In the genomic region with DNA sequence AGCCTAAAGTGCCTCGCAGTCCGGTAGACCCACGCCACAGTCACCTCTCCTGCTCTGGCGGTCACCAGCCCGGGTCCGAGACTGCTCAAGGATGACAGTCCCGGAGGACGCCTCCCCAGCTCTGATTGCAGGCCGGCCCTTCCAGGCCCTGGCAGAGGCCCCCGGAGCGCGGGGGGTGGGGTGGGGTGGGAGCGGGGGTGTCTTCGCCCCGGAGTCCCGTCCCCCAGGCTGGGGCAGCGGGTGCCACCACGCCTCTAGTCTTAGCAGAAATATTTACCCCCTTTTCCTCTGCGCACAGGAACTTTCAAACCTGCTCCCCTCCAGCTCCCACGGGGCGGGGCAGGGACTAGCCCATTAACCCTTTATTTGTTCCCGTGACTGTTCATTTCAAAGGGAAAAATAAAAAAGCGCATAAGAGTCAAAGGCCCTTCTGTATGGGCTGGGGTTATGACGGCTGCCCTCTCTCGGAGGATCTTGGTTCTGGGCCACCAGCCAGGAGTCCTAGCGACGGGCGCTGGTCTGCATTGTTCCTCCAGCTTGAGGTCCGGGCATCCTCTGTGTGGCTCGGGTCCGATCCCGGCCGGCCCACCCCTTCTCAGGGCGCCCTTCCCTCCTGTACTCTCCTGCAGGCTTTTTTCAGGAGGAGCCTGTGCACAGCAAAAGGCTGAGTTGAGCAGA, we compare ENCODE assay signal across 7 mouse cellular contexts. TPM values are rescaled to one million over a fixed set of nuclear protein-coding genes. Genes with fewer than 3 reads are reported as not detected.
A peak's percentile ranks its signal among the peaks of the same experiment; 100 is the strongest.
DNase-seq lines count a peak whose midpoint lies in the region; ATAC-seq and TF ChIP-seq lines count a peak whose summit lies in the region.

No protein-coding gene starts in this region.

- H3K9me3 ChIP-seq in ES-Bruce4 (replicated peaks; ENCODE audit: control insufficient read depth, insufficient read depth, low read length, poor library complexity, severe bottlenecking), result no peaks in the 10 kb centered on the region
- H3K9me3 ChIP-seq in embryonic facial prominence, embryonic 14.5 days (ENCODE audit: control insufficient read depth, low read length), result no peaks in the 10 kb centered on the region

- intact Hi-C loops in heart, postnatal 10 days (cut with DNase I), result loop anchor here (2.0 kb wide), 1 partner anchor 51 kb away; a partner anchor contains a TSS

- DNase-seq in adrenal gland, postnatal 25 days, result peak; percentile 68
- DNase-seq in embryonic facial prominence, embryonic 14.5 days (ENCODE audit: low spot score), result peak; percentile 69
- peak; percentile 67 to 72 for DNase-seq in heart, postnatal 10 days
- peak; percentile 65 to 71 for DNase-seq in kidney, postnatal 25 days
- peak; percentile 61 for DNase-seq in lung, postnatal 14 days
- DNase-seq in retina, postnatal 7 days (ENCODE audit: low read depth, low spot score), result peak; percentile 17

- TF ChIP-seq POLR2A in ES-Bruce4 (IDR thresholded peaks at IDR 0.05; ENCODE audit: insufficient read depth, low read length), result no peak

- H3K36me3 ChIP-seq in ES-Bruce4 (ENCODE audit: control insufficient read depth, insufficient read depth, low read length, poor library complexity, severe bottlenecking), result no peaks in the 10 kb centered on the region
- no peaks in the 10 kb centered on the region for H3K36me3 ChIP-seq in embryonic facial prominence, embryonic 14.5 days (ENCODE audit: control insufficient read depth, insufficient read depth, low read length)

- TF ChIP-seq EP300 in ES-Bruce4 (IDR thresholded peaks at IDR 0.05; ENCODE audit: insufficient read depth, low read depth, low read length), result no peak

- H3K9ac ChIP-seq in ES-Bruce4 (ENCODE audit: low read depth, poor library complexity, severe bottlenecking), result peak overlapping the region; percentile 33; the same call in 1 of the 2 replicates
- peak overlapping the region; percentile 56 for H3K9ac ChIP-seq in embryonic facial prominence, embryonic 14.5 days (ENCODE audit: low read depth, low read length)

- H3K27ac ChIP-seq in ES-Bruce4 (ENCODE audit: insufficient read depth, low read length), result no peak overlapping the region
- peak overlapping the region; percentile 23; the same call in 1 of the 2 replicates for H3K27ac ChIP-seq in embryonic facial prominence, embryonic 14.5 days (replicated peaks; ENCODE audit: low read depth, low read length)

- WGBS in embryonic facial prominence, embryonic 14.5 days, result 0% methylated on average over 34 of the region's 34 CpGs

- peak overlapping the region; percentile 61 for H3K4me3 ChIP-seq in ES-Bruce4 (ENCODE audit: low read depth, low read length)
- peak overlapping the region; percentile 46 for H3K4me3 ChIP-seq in embryonic facial prominence, embryonic 14.5 days (ENCODE audit: low read depth, low read length)

- peak overlapping the region; percentile 89 for H3K4me2 ChIP-seq in embryonic facial prominence, embryonic 14.5 days (ENCODE audit: low read depth, low read length)

- peak; percentile 80 for ATAC-seq in embryonic facial prominence, embryonic 14.5 days (ENCODE audit: low read depth)

- TF ChIP-seq CTCF in ES-Bruce4 (IDR thresholded peaks at IDR 0.05; ENCODE audit: low read depth, low read length), result no peak

- no peaks in the 10 kb centered on the region for H3K4me1 ChIP-seq in ES-Bruce4 (ENCODE audit: control insufficient read depth, insufficient read depth, low read length)
- H3K4me1 ChIP-seq in embryonic facial prominence, embryonic 14.5 days (ENCODE audit: control insufficient read depth, insufficient read depth, low read length), result peaks cover 9% of the 10 kb centered on the region

- H3K27me3 ChIP-seq in ES-Bruce4 (ENCODE audit: control insufficient read depth, insufficient read depth, low read length, poor library complexity, severe bottlenecking), result peaks cover 5% of the 10 kb centered on the region; the same call in 1 of the 2 replicates
- peaks cover 35% of the 10 kb centered on the region for H3K27me3 ChIP-seq in embryonic facial prominence, embryonic 14.5 days (replicated peaks; ENCODE audit: control insufficient read depth, insufficient read depth, low read length)

RNA-seq across cellular contexts. Expression of a gene that starts 0.4 kb away (rescaled TPM):
- polyA plus RNA-seq in ES-Bruce4 (2011; ENCODE audit: insufficient read depth, insufficient read length, low read depth, missing spikeins), result 0.32 and 0.42 TPM in 2 replicates
- total RNA-seq in adrenal gland, postnatal 25 days (2021), result 3.3 and 3.4 TPM in 2 replicates
- 1.3 and 2.1 TPM in 2 replicates for polyA plus RNA-seq in embryonic facial prominence, embryonic 14.5 days (2014; fragmentation: Nextera tagmentation; extraction: Ambion mirVana)
- under 1 TPM; 0.77 TPM for total RNA-seq in heart, postnatal 10 days (2021)

RNA-seq across cellular contexts. Expression of a gene that starts 50.7 kb away (rescaled TPM):
- 14.7 and 15.2 TPM in 2 replicates for polyA plus RNA-seq in ES-Bruce4 (2011; ENCODE audit: insufficient read depth, insufficient read length, low read depth, missing spikeins)
- total RNA-seq in adrenal gland, postnatal 25 days (2021), result 104 and 123 TPM in 2 replicates
- polyA plus RNA-seq in embryonic facial prominence, embryonic 14.5 days (2014; fragmentation: Nextera tagmentation; extraction: Ambion mirVana), result 273 and 294 TPM in 2 replicates
- 10 to 100 TPM; 73.4 to 85.2 TPM for total RNA-seq in heart, postnatal 10 days (2021)

RNA-seq across cellular contexts. Expression of a gene that starts 59.1 kb away (rescaled TPM):
- 20.8 and 21.4 TPM in 2 replicates for polyA plus RNA-seq in ES-Bruce4 (2011; ENCODE audit: insufficient read depth, insufficient read length, low read depth, missing spikeins)
- 62.2 and 73.1 TPM in 2 replicates for total RNA-seq in adrenal gland, postnatal 25 days (2021)
- 21.8 and 22.1 TPM in 2 replicates for polyA plus RNA-seq in embryonic facial prominence, embryonic 14.5 days (2014; fragmentation: Nextera tagmentation; extraction: Ambion mirVana)
- 10 to 100 TPM; 35.2 to 35.9 TPM for total RNA-seq in heart, postnatal 10 days (2021)

Comparison
In these comparisons a context has a peak if more than half of its experiments do, and no peak if none do; other contexts are left out.
1. DNase-seq: peak in every context shown above with its lines; median percentile 70 in heart, postnatal 10 days; 69 in embryonic facial prominence, embryonic 14.5 days; 68 in adrenal gland, postnatal 25 days; 68 in kidney, postnatal 25 days; 61 in lung, postnatal 14 days; 17 in retina, postnatal 7 days.